Comparison of ENCODE assay signal across 9 mouse cellular contexts in genomic region chr10:93291843-93292242, GRCm38 (mm10). TPM values are rescaled to one million over a fixed set of nuclear protein-coding genes. Genes with fewer than 3 reads are reported as not detected.
A peak's percentile ranks its signal among the peaks of the same experiment; 100 is the strongest.
DNase-seq lines count a peak whose midpoint lies in the region; ATAC-seq and TF ChIP-seq lines count a peak whose summit lies in the region.
"Had no signal": no experiment of that assay in that cellular context is flagged by ENCODE, and none has a peak within 500 bp of the region (broad histone marks: within the 10 kb centered on the region; RNA-seq: fewer than 3 reads in every experiment).

No protein-coding gene starts in this region.

- no peaks in the 10 kb centered on the region for H3K9me3 ChIP-seq in hindbrain, embryonic 16.5 days (ENCODE audit: control insufficient read depth, low read length)
- H3K9me3 ChIP-seq: embryonic facial prominence, embryonic 15.5 days had no signal

- H3K4me1 ChIP-seq in hindbrain, embryonic 16.5 days (ENCODE audit: control insufficient read depth, insufficient read depth, low read depth, low read length): peaks cover 6% of the 10 kb centered on the region

- H3K27me3 ChIP-seq in hindbrain, embryonic 16.5 days (replicated peaks; ENCODE audit: control insufficient read depth, insufficient read depth, low read length): no peaks in the 10 kb centered on the region
- H3K27me3 ChIP-seq: embryonic facial prominence, embryonic 15.5 days had no signal

- H3K4me2 ChIP-seq in hindbrain, embryonic 16.5 days (ENCODE audit: low read length): no peak overlapping the region
- H3K4me2 ChIP-seq: embryonic facial prominence, embryonic 15.5 days had no signal

- peak; percentile 64 for TF ChIP-seq CTCF in left cerebral cortex, adult 2 months (IDR thresholded peaks at IDR 0.05)

- 0 out of 2 replicates have a peak, but pooled peaks have one; percentile 31 for ATAC-seq in hindbrain, embryonic 16.5 days
- ATAC-seq in monocyte, adult 5-6 weeks (replicated peaks; ENCODE audit: insufficient number of reproducible peaks, low FRiP score, low TSS enrichment, poor library complexity, severe bottlenecking): peak; percentile 63; the same call in 1 of the 2 replicates

- no peak overlapping the region for H3K9ac ChIP-seq in hindbrain, embryonic 16.5 days (ENCODE audit: low read depth, low read length)
- H3K9ac ChIP-seq: embryonic facial prominence, embryonic 15.5 days had no signal

- peak; percentile 80 to 82 for DNase-seq in left cerebral cortex, adult 2 months (ENCODE audit: extremely low spot score in 1 of 2, low spot score in 2 of 2)
- DNase-seq in left cerebral cortex, adult 11 months (ENCODE audit: low spot score): no peak
- DNase-seq in cerebellum, adult 11-12 months: peak; percentile 69
- peak; percentile 70 to 74 for DNase-seq in frontal cortex, postnatal 25 days (ENCODE audit: low spot score in 2 of 2)
- DNase-seq in left cerebral cortex, postnatal 14 days (ENCODE audit: low spot score in 2 of 2): peak; percentile 87 to 92
- DNase-seq in spleen, postnatal 36 days (ENCODE audit: low spot score in 2 of 2): peak; percentile 56 to 69

- 2% methylated on average over 6 of the region's 6 CpGs for WGBS in hindbrain, embryonic 16.5 days

- intact Hi-C loops in left cerebral cortex, adult 2 months (cut with DNase I): loop anchor here (2.0 kb wide), 2 partner anchors 137 to 179 kb away; no protein-coding TSS in a partner anchor
- intact Hi-C loops in left cerebral cortex, postnatal 14 days (cut with DNase I): loop anchor here (5.0 kb wide), 4 partner anchors 130 to 290 kb away; partner anchors contain the start of gene Cdk17

- H3K27ac ChIP-seq in left cerebral cortex, adult 2 months: peak overlapping the region; percentile 24; the same call in 1 of the 2 replicates
- no peak overlapping the region for H3K27ac ChIP-seq in hindbrain, embryonic 16.5 days (ENCODE audit: low read depth, low read length)
- H3K27ac ChIP-seq: embryonic facial prominence, embryonic 15.5 days had no signal

- H3K36me3 ChIP-seq in hindbrain, embryonic 16.5 days (ENCODE audit: control insufficient read depth, insufficient read depth, low read length): no peaks in the 10 kb centered on the region
- H3K36me3 ChIP-seq: embryonic facial prominence, embryonic 15.5 days had no signal

- no peak overlapping the region for H3K4me3 ChIP-seq in left cerebral cortex, adult 2 months
- no peak overlapping the region for H3K4me3 ChIP-seq in hindbrain, embryonic 16.5 days (ENCODE audit: low read length)
- H3K4me3 ChIP-seq: embryonic facial prominence, embryonic 15.5 days had no signal

RNA-seq across cellular contexts. Expression of gene Elk3, which starts 19.1 kb away (rescaled TPM):
- 10 to 100 TPM in 1 of 2 experiments, 1 to 10 TPM in 1; 8.6 to 11.9 TPM for total RNA-seq in left cerebral cortex, adult 2 months (2021)
- 4.1 and 8.8 TPM in 2 replicates for polyA plus RNA-seq in hindbrain, embryonic 16.5 days (2015; fragmentation: Nextera tagmentation; extraction: Ambion mirVana)
- 10 to 100 TPM; 15.2 to 16.1 TPM for total RNA-seq in left cerebral cortex, postnatal 14 days (2021)
- total RNA-seq in monocyte, adult 5-6 weeks (2017): 46.4 to 62.2 TPM (median 61.7 TPM) in 3 replicates
